Mouse (Mus musculus): ENCODE data around the gene Cd46. TPM values are rescaled to one million over a fixed set of nuclear protein-coding genes. Genes with fewer than 3 reads are reported as not detected.

Gene Cd46
- total RNA-seq, 2 experiments from 2014 or later = 0.77 to 1.3 TPM

DNA sequence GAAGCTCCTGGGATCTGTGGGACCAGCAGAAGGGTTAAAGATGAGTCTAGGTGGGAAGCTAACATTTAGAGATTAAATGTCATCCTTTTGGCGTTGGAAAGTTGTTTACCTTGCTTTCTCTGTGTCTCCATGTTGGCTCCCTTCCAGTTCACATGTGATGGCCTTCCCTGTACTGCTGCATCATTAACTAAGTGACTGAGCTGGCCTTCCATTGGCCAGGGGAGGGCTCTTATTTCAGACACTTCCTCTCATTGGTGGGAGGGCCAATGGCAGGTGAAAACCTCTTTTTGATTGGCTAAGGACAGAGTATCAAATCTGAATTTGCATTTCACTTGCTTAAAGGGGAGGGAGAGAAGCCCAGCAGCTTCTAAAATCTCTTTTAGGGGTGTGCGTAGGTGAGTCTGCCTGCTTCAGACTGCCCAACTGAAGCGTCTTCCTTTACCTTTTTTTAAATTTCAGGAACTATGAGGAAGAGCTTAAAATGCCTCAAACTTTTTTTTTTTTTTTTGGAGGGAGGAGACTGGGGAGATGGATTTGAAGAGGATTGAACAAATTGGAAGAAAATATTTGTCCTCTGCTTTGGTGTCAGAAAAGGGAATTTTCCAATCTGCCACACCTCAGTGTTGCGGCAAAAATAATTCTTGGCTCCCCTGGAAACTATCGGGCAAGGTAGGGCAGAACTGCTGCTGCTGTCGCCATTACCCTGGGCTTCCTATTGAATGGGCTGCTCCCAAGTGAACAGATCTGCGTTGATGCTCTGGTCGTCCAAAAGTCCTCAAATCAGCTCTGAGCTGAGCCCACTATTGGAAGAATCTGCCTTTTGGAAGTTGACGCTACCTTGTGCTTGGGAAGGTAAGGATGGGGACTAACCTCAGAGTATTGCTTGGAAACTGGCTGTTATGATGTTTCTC lies 73.7 kb downstream of the Cd46 start:
- DNase-seq (ENCODE audit: low spot score in 2 of 2) = peak; percentile 74

DNA sequence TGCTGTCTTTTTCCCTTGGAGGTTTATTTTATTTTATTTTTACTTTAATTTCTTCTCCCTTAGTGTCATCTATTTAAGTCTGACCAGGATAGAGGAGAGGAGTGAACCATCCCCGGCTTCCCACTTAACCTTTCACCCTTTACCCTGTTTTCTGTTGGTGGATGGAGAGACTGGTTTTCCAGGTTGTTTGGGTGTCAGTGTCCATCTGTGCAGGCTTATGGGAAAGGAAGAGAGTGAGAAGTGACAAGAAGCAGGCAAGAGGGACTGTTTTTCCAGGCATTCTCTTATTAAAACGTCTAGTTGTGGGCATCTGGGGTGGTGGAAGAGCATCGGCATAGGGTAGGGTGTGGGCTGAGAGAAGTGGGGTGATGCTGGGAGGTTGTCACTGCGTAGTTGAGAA lies 74.4 kb downstream of the Cd46 start:
- DNase-seq (ENCODE audit: low spot score in 2 of 2) = no peak

DNA sequence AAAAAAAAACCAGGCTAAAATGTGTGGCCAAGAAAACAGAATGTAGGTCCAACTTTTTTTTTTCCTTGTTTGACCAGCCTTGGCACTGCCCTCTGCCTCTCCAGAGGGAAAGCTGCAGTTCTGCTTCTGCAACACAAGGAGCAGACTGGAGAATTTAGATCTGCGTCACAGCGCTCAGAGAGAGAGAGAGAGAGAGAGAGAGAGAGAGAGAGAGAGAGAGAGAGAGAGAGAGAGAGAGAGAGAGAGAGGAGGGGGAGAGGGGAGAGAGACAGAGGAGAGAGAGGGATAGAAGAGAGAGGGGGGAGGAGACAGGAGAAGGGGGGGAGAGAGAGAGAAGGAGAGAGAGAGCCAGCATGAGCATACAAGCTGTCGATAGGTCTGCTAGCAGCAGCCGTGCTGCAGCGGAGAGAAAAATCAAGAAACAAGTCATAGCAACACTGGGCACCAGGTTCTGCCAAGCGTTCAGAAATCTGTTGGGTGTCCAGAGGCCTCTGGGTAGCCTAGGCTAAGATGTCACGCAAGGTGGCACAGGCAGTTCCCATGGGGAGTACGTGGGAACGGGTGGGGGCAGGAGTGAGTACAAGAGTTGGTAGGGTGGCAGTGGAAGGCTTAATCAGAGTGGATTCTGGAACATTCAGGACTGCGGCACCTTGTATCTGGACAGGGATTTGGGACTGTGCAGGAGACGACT lies 75.1 kb downstream of the Cd46 start:
- peak; percentile 53 to 72 for DNase-seq (ENCODE audit: low spot score in 2 of 2)

DNA sequence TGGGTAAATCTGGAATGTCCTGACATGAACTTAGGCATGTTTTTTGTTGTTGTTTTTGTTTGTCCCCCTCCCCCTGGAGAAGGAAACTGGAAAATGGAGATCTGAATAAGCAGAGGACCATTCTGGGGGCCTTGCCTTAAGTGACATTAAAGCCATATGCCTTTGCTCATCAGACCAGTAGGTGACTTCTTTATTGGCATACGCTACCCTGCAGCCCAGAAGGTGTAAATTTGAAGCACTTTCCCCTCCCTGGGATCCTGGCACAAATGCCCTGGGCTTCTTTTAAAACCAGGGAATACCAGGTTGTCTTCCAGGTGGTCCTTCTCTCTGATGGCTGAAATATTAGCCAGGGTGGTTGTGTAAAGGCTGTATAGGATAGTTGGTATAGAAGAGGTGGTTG lies 76.8 kb downstream of the Cd46 start:
- no peak for DNase-seq (ENCODE audit: low spot score in 2 of 2)

DNA sequence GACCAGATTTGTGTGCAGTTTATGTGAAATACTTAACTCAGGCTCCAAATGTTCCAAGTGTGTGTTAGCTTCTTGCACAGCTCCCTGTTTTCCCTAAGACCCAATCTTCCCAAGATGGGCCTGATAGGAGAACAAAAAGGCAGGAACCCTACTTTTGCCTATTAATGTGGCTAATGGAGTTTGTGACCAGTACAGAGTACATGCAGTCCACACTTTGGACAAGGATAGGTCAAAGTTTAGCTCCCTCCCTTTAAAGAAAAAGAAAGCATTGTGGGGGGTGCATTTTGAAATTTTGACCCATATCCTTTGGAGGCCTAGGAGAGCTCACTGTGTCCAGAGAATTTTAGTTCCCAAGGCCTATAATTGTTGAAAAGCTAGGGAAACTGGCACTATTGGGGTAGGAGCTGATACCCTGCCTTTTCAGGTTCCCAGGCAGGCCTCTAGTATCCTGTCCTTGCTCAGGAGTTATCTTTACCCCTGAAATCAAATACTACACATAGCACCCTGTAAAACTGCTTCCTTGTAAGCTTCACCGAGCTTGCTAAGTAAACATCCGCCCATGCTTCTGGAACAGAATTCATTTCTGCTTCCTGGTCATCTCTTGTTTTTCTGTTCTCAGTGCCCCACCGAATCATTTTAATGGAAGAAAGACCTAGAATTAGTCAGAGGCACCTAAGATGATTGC lies 77.7 kb downstream of the Cd46 start:
- no peak for DNase-seq (ENCODE audit: low spot score in 2 of 2)

DNA sequence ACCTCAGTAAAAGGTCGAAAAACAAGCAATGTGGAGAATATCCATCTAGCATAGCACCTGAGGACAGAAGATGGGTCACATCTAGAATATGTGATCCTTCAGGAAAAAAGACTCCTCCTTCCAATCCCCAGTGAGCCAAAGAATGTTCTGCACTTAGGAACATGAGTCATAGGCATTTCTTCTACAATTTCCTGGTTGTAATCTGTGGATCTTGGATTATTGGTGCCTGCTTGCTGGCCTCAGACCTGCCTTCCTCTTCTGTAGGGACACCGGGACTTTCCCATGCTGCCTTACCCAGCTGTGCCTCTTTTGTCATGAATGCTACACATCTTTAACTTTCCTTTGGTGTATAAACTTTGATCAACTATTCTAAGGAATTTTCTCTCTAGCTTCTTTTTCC lies 79.5 kb downstream of the Cd46 start:
- DNase-seq (ENCODE audit: low spot score in 2 of 2) = no peak

DNA sequence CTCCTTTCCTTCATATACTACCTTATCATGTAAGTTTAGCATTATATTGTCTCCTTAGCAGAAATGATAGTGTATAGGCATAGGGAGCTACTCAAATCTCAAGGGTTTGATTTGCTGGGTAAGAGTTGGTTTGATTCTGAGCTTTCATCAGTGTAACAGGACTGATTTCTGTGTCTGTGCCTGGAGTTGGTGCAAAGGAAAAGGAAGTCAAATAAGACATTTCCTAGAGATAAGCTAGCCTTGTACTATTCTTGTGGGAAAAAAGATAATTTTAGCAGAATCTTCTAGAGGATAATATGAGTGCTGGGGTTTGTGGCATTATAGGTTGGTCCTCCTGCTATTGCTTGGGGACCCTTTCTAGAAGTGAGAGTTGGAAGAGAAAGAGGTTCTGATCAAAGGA lies 85.8 kb downstream of the Cd46 start:
- no peak for DNase-seq (ENCODE audit: low spot score in 2 of 2)

DNA sequence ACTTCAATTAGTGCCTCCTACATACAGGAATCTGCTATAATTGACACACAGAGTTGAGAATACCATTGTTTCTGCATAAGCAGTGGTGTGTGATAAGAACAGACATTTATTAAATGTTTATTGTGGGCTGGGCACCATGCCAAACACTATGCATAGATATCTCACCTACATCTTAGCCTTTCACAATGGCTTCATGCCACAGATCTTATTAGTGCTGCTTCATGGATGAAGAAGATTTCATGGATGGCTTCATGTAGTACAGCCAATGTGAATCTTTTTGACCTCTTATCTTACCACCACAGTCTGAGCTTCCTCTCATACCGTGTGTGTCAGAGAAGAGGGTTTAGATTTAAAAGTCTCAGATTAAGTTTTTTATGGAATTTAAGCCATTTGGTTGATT lies 87.9 kb downstream of the Cd46 start:
- no peak for DNase-seq (ENCODE audit: low spot score in 2 of 2)

DNA sequence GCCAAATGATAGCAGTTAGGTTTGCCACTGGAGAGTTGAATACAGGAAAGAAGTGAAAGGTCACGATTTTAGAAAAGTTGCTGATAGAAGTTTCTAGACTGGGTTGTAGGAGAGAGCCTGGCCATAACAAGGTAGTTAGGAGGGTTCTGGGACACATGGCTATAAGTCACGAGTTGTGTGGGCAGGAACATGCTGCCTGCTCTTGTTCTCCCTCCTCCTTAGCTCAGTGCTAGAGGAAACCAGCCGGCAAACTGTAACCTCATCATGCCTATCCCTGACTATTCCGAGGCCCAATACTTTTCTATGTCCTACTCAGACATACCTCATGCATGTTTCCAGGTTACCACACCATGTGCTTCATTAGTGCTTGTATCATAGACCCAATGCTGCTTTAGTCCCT lies 88.7 kb downstream of the Cd46 start:
- DNase-seq (ENCODE audit: low spot score in 2 of 2) = no peak

DNA sequence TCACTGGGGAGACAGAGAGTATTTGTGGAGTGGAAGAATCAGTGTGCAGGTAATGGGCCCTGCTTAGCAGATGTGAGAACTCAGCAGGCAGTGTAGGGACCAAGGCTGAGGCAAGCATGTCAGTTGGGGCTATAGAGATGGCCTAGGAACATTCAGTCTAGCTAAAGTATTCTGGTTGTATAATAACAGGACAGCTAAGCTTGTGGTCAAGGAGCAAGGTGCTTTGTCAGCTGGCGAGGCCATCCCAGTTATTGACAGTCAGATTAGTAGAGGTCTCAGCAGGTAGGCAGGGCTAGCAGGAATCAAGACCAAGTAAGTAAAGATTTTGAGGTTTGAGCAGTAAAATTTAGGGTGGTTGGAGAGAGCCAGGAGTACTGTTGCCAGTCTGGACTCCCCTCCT lies 93.7 kb downstream of the Cd46 start:
- no peak for DNase-seq (ENCODE audit: low spot score in 2 of 2)

DNA sequence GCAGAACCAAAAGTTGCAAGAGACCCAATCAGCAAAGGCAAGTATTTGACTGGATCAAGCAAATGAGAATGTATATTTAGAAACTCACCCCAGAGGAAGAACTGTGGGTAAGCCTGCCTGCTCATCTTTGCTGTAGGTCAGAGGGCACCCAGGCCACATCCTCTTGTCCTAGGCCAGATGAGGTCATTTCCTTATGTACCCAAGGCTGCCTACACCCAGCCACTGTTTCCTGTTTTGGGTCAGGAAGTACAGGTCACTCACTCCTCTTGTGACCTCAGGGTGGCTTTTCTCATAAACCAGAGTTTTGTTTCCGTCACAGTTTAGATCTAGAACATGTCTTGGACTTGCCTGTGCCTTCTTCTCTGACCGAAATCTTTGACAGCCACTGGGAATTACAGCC lies 96.9 kb downstream of the Cd46 start:
- DNase-seq (ENCODE audit: low spot score in 2 of 2) = no peak

DNA sequence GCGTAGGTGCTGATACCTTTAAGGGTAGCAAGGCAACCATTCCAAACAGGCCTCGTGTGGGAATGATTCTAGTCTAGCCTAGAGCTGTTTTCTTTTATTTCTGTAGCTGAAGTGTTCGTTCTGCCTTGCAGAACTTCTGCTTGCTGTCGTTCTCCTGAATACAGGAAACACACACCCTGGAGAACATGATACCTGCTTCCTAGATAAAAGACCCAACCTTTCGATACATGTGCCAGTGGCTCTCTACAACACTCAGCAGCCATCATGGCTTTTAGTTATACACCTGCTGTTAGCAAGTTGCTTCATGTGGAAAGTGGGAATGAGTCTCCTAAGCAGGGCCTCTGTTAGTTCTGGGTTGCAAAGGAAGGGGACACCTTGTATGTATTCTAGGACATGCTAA lies 97.8 kb downstream of the Cd46 start:
- DNase-seq (ENCODE audit: low spot score in 2 of 2) = no peak

DNA sequence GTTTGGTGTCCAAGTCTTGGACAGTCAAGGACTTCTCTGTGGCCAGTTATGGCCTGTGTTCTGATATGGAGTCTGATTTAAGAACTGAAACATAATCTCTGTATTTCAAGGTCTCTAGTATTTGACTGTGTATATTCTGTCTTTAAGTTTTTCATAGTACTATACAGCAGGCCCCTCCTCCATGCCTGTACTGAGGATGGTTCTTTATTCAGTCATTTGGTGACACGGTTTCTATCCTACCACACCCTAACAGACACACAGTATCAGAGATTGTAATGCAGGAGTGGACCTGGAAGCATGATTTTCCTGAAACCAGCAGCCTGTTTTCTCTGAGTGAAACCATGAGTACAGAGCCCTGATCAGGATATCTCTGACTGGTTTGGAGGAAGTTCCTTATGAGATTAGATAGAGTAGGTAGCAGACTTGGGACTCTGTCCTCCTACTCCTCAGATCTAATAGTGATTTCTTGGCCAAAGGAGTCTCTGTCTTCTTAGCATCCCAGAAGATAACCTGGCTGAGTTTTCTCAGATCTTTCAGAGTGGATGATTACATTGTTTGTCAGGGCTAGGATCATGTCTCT lies 98.5 kb downstream of the Cd46 start:
- no peak for DNase-seq (ENCODE audit: low spot score in 2 of 2)

DNA sequence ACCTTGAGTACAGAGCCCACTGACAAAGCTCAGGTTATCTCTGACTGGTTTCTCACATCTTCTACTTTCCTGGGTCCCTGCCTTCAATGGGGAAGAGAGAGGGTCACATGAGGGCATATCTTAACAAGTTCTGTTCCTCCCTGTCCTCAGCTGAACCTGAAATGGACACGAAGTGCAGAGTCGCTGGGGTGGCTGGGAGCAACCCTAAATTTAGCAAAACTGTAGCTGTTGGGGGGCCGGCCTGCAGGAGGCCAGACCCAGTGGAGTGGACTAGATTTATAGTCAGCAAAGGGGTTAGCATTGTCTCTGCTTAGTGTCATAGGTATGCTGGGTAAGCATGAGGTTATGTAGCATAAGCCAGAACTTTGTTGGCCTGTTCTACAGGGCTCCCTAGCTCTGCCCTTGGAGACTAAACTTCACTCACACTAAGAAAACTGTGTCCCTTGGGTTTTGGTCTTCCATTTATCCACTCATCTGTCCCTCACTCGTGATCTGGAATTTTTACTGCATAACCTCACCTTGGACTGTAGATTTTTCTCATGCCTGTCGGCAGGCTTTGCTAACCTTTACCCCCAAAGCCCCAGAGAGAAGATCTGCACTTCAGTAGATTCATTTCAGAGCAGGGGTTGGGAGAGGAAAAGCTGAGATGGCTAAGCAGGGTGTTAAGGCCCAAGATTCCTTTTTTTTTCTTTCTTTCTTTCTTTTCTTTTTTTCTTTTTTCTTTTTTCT lies 99.3 kb downstream of the Cd46 start:
- no peak for DNase-seq (ENCODE audit: low spot score in 2 of 2)

DNA sequence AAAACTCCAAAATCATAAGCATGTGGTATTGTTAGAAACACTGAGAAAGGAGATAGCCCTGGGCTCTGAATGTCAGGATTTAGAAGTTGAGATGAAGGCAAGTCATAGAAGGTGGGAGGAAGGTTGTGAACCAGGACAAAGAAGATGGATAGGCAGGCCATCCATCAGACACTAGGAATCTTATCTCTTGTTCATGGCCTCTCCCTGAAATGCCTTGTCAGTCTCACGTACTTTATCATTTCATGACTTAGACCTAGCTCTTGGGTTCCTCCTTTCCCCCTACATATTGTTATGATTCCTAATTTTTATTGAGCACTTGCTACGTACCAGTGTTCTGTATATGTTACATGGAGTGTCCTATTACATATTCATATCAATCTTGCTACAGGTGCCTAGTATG lies 100.4 kb downstream of the Cd46 start:
- no peak for DNase-seq (ENCODE audit: low spot score in 2 of 2)

DNA sequence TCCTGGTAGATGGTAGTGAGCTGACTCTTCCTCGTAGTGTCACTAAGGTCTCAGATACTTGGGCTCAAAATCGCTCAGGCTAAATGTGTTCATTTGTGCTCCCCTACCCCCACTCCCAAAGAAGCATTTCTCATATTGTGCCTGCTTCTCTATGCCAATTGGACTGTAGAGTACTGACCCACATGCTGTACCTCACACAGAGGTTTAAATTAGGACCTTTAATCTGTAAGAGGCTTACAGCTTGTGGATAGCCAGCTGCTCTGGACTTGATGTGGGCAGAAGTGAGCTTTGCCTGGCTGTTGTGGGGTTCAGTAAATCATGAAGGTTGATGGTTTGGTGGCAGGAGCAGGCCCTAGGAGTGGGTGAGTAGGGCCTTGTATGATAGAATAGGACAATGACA lies 101.1 kb downstream of the Cd46 start:
- no peak for DNase-seq (ENCODE audit: low spot score in 2 of 2)

DNA sequence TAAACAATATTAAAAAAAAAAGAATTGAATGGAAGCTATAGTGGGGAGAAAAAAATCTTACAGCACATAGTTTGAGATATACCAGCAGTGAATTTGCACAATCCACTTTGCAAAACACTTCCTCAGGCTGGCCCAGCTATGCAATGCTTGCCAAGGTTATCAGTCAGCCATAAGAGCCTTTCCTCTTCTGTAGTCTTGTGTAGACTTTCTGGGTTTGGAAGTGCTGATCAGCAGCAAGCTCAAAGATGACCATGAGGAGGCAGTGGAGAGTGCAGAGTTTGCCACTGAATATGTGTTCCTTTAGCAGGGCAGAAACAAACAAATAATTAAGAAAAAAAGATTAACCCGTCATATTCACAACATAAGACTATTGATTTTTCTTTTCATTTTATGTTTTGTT lies 103.0 kb downstream of the Cd46 start:
- no peak for DNase-seq (ENCODE audit: low spot score in 2 of 2)
